Mouse (Mus musculus): ENCODE measurements around the gene Pde4b. TPM values are rescaled to one million over a fixed set of nuclear protein-coding genes. Genes with fewer than 3 reads are reported as not detected.

Pde4b gene
- polyA plus RNA-seq, 1 experiment from 2014 or later, result 43.4 TPM

GRCm38 (mm10) chr4:102228953-102229586 lies 141.7 kb downstream of the Pde4b start:
- WGBS, result 50% methylated on average over 7 of the region's 7 CpGs
- no peak overlapping the region for H3K4me3 ChIP-seq (ENCODE audit: low read length)
- H3K4me2 ChIP-seq (ENCODE audit: low read length), result no peak overlapping the region
- no peaks in the 10 kb centered on the region for H3K27me3 ChIP-seq (replicated peaks; ENCODE audit: control insufficient read depth, insufficient read depth, low read length)
- H3K27ac ChIP-seq (ENCODE audit: low read depth, low read length), result no peak overlapping the region
- no peak for ATAC-seq
- no peaks in the 10 kb centered on the region for H3K36me3 ChIP-seq (ENCODE audit: control insufficient read depth, insufficient read depth, low read length)
- no peak overlapping the region for H3K9ac ChIP-seq (ENCODE audit: low read depth, low read length)
- H3K9me3 ChIP-seq (ENCODE audit: control insufficient read depth, low read length), result no peaks in the 10 kb centered on the region
- peaks cover 5% of the 10 kb centered on the region for H3K4me1 ChIP-seq (ENCODE audit: control insufficient read depth, insufficient read depth, low read depth, low read length)

- peaks cover 5% of the 10 kb centered on the region for H3K4me1 ChIP-seq (ENCODE audit: control insufficient read depth, insufficient read depth, low read depth, low read length)
Observed at GRCm38 (mm10) chr4:102230898-102231297, 143.6 kb downstream of the Pde4b start.

GRCm38 (mm10) chr4:102233633-102234032 lies 146.3 kb downstream of the Pde4b start:
- no peak overlapping the region for H3K9ac ChIP-seq (ENCODE audit: low read depth, low read length)
- 81% methylated on average over 1 of the region's 1 CpGs for WGBS
- H3K27me3 ChIP-seq (replicated peaks; ENCODE audit: control insufficient read depth, insufficient read depth, low read length), result no peaks in the 10 kb centered on the region
- no peaks in the 10 kb centered on the region for H3K9me3 ChIP-seq (ENCODE audit: control insufficient read depth, low read length)
- H3K36me3 ChIP-seq (ENCODE audit: control insufficient read depth, insufficient read depth, low read length), result no peaks in the 10 kb centered on the region
- no peak for ATAC-seq
- H3K27ac ChIP-seq (ENCODE audit: low read depth, low read length), result no peak overlapping the region
- H3K4me2 ChIP-seq (ENCODE audit: low read length), result no peak overlapping the region
- H3K4me3 ChIP-seq (ENCODE audit: low read length), result no peak overlapping the region
- peaks cover 5% of the 10 kb centered on the region for H3K4me1 ChIP-seq (ENCODE audit: control insufficient read depth, insufficient read depth, low read depth, low read length)

More at GRCm38 (mm10) chr4:102230898-102231297, 143.6 kb downstream of the Pde4b start:
- no peak for ATAC-seq
- Histone ChIP-seq H3K4me2 (ENCODE audit: low read length) (no peak overlapping the region), H3K9me3 (ENCODE audit: control insufficient read depth, low read length) (no peaks in the 10 kb centered on the region), H3K27me3 (replicated peaks; ENCODE audit: control insufficient read depth, insufficient read depth, low read length) (no peaks in the 10 kb centered on the region), H3K36me3 (ENCODE audit: control insufficient read depth, insufficient read depth, low read length) (no peaks in the 10 kb centered on the region), H3K4me3 (ENCODE audit: low read length) (no peak overlapping the region), H3K9ac (ENCODE audit: low read depth, low read length) (no peak overlapping the region), H3K27ac (ENCODE audit: low read depth, low read length) (no peak overlapping the region)
- WGBS, result 93% methylated on average over 1 of the region's 1 CpGs

- H3K9me3 ChIP-seq (ENCODE audit: control insufficient read depth, low read length), result no peaks in the 10 kb centered on the region
- peaks cover 6% of the 10 kb centered on the region; the same call in 1 of the 2 replicates for H3K4me1 ChIP-seq (ENCODE audit: control insufficient read depth, insufficient read depth, low read depth, low read length)
- no peak for ATAC-seq
- WGBS, result 45% methylated on average over 2 of the region's 2 CpGs
- H3K4me2 ChIP-seq (ENCODE audit: low read length), result no peak overlapping the region
- no peak overlapping the region for H3K9ac ChIP-seq (ENCODE audit: low read depth, low read length)
- H3K27ac ChIP-seq (ENCODE audit: low read depth, low read length), result no peak overlapping the region
- H3K36me3 ChIP-seq (ENCODE audit: control insufficient read depth, insufficient read depth, low read length), result no peaks in the 10 kb centered on the region
- H3K4me3 ChIP-seq (ENCODE audit: low read length), result no peak overlapping the region
- no peaks in the 10 kb centered on the region for H3K27me3 ChIP-seq (replicated peaks; ENCODE audit: control insufficient read depth, insufficient read depth, low read length)
Observed at GRCm38 (mm10) chr4:102235151-102235550, 147.8 kb downstream of the Pde4b start.

- Histone ChIP-seq H3K4me2 (ENCODE audit: low read length) (no peak overlapping the region), H3K4me3 (ENCODE audit: low read length) (no peak overlapping the region), H3K27me3 (replicated peaks; ENCODE audit: control insufficient read depth, insufficient read depth, low read length) (no peaks in the 10 kb centered on the region), H3K4me1 (ENCODE audit: control insufficient read depth, insufficient read depth, low read depth, low read length) (peaks cover 7% of the 10 kb centered on the region; the same call in 1 of the 2 replicates), H3K9me3 (ENCODE audit: control insufficient read depth, low read length) (no peaks in the 10 kb centered on the region), H3K27ac (ENCODE audit: low read depth, low read length) (no peak overlapping the region), H3K9ac (ENCODE audit: low read depth, low read length) (no peak overlapping the region), H3K36me3 (ENCODE audit: control insufficient read depth, insufficient read depth, low read length) (no peaks in the 10 kb centered on the region)
- no peak for ATAC-seq
- WGBS, result 24% methylated on average over 2 of the region's 2 CpGs
Observed at GRCm38 (mm10) chr4:102239102-102239501, 151.8 kb downstream of the Pde4b start.

GRCm38 (mm10) chr4:102239657-102240390 lies 152.5 kb downstream of the Pde4b start:
- H3K4me3 ChIP-seq (ENCODE audit: low read length), result no peak overlapping the region
- H3K27me3 ChIP-seq (replicated peaks; ENCODE audit: control insufficient read depth, insufficient read depth, low read length), result no peaks in the 10 kb centered on the region
- H3K27ac ChIP-seq (ENCODE audit: low read depth, low read length), result peak overlapping the region; percentile 50
- H3K9me3 ChIP-seq (ENCODE audit: control insufficient read depth, low read length), result no peaks in the 10 kb centered on the region
- 39% methylated on average over 12 of the region's 12 CpGs for WGBS
- peak overlapping the region; percentile 22 for H3K4me2 ChIP-seq (ENCODE audit: low read length)
- H3K36me3 ChIP-seq (ENCODE audit: control insufficient read depth, insufficient read depth, low read length), result no peaks in the 10 kb centered on the region
- peak; percentile 89 for ATAC-seq
- H3K9ac ChIP-seq (ENCODE audit: low read depth, low read length), result no peak overlapping the region
- H3K4me1 ChIP-seq (ENCODE audit: control insufficient read depth, insufficient read depth, low read depth, low read length), result peaks cover 7% of the 10 kb centered on the region; the same call in 1 of the 2 replicates

GRCm38 (mm10) chr4:102240754-102241427 lies 153.5 kb downstream of the Pde4b start:
- H3K9ac ChIP-seq (ENCODE audit: low read depth, low read length), result no peak overlapping the region
- no peaks in the 10 kb centered on the region for H3K9me3 ChIP-seq (ENCODE audit: control insufficient read depth, low read length)
- no peak overlapping the region for H3K4me2 ChIP-seq (ENCODE audit: low read length)
- ATAC-seq, result no peak
- no peaks in the 10 kb centered on the region for H3K27me3 ChIP-seq (replicated peaks; ENCODE audit: control insufficient read depth, insufficient read depth, low read length)
- H3K36me3 ChIP-seq (ENCODE audit: control insufficient read depth, insufficient read depth, low read length), result no peaks in the 10 kb centered on the region
- H3K27ac ChIP-seq (ENCODE audit: low read depth, low read length), result no peak overlapping the region
- WGBS, result 55% methylated on average over 8 of the region's 8 CpGs
- peaks cover 7% of the 10 kb centered on the region; the same call in 1 of the 2 replicates for H3K4me1 ChIP-seq (ENCODE audit: control insufficient read depth, insufficient read depth, low read depth, low read length)
- no peak overlapping the region for H3K4me3 ChIP-seq (ENCODE audit: low read length)

GRCm38 (mm10) chr4:102253994-102254393 lies 166.7 kb downstream of the Pde4b start:
- 0 out of 2 replicates have a peak, but pooled peaks have one; percentile 9 for ATAC-seq
- no peak overlapping the region; the same call in 1 of the 2 replicates for H3K9ac ChIP-seq (ENCODE audit: low read depth, low read length)

More at GRCm38 (mm10) chr4:102253994-102254393, 166.7 kb downstream of the Pde4b start:
- Histone ChIP-seq H3K9me3 (ENCODE audit: control insufficient read depth, low read length) (no peaks in the 10 kb centered on the region), H3K27me3 (replicated peaks; ENCODE audit: control insufficient read depth, insufficient read depth, low read length) (no peaks in the 10 kb centered on the region), H3K36me3 (ENCODE audit: control insufficient read depth, insufficient read depth, low read length) (no peaks in the 10 kb centered on the region), H3K4me1 (ENCODE audit: control insufficient read depth, insufficient read depth, low read depth, low read length) (peaks cover 5% of the 10 kb centered on the region; the same call in 1 of the 2 replicates), H3K27ac (ENCODE audit: low read depth, low read length) (peak overlapping the region; percentile 87; the same call in 1 of the 2 replicates), H3K4me2 (ENCODE audit: low read length) (peak overlapping the region; percentile 80), H3K4me3 (ENCODE audit: low read length) (peak overlapping the region; percentile 48; the same call in 1 of the 2 replicates)
